Mouse (Mus musculus) regulatory T cell (primary cell): ENCODE data around the gene Nlrc3.
"Not testable (repeated sequence)": the region's sequence is repeated elsewhere in the genome, so short reads cannot be mapped to it uniquely, and the experiment has no call there.

Experiments
- in situ Hi-C: fragments of 300-600 bp; cut with MboI, MseI; formaldehyde crosslinking; loops from one replicate; pipeline ENCODE4 v1.15.1; 2025; ENCODE audit warnings: high pct_unique_total_duplicates

Gene Nlrc3

GRCm38 (mm10) chr16:3976251-3976671 is at the start of gene Nlrc3:
Gene Nlrc3, minus strand, starts transcription at chr16:3976632.
- in situ Hi-C loops: loop anchor here (5.0 kb wide), 1 partner anchor 79 kb away; no protein-coding TSS in a partner anchor

- in situ Hi-C loops: no loop called here
These were observed 46.3 kb upstream of the Nlrc3 start for GRCm38 (mm10) chr16:4022719-4023118.

GRCm38 (mm10) chr16:4021241-4021640 is 44.8 kb upstream of the Nlrc3 start:
- in situ Hi-C loops: no loop called here

- in situ Hi-C loops: not testable (repeated sequence)
These were observed 41.0 kb upstream of the Nlrc3 start for GRCm38 (mm10) chr16:4017466-4017865.

GRCm38 (mm10) chr16:4016786-4017185 is 40.4 kb upstream of the Nlrc3 start:
- in situ Hi-C loops: not testable (repeated sequence)

GRCm38 (mm10) chr16:4014040-4014668 is 37.7 kb upstream of the Nlrc3 start:
- in situ Hi-C loops: no loop called here

- in situ Hi-C loops: no loop called here
These were observed 36.6 kb upstream of the Nlrc3 start for GRCm38 (mm10) chr16:4012882-4013570.

- in situ Hi-C loops: loop anchor here (5.0 to 10.0 kb wide), 2 partner anchors 96 to 1041 kb away; partner anchors contain the start of genes 1700037C18Rik, Cluap1 and Glyr1
These were observed 27.3 kb upstream of the Nlrc3 start, which contains the start of gene Slx4 for GRCm38 (mm10) chr16:4003489-4004398. Gene Slx4, minus strand, starts transcription at chr16:4003770.

- in situ Hi-C loops: no loop called here
These were observed 12.0 kb upstream of the Nlrc3 start for GRCm38 (mm10) chr16:3988410-3988809.

- in situ Hi-C loops: no loop called here
These were observed 6.8 kb upstream of the Nlrc3 start for GRCm38 (mm10) chr16:3983146-3983700.

- in situ Hi-C loops: no loop called here
These were observed 5.7 kb upstream of the Nlrc3 start for GRCm38 (mm10) chr16:3982173-3982572.

- in situ Hi-C loops: loop anchor here (5.0 kb wide), 1 partner anchor 79 kb away; no protein-coding TSS in a partner anchor
These were observed 280 bp upstream of the Nlrc3 start for GRCm38 (mm10) chr16:3976712-3977111.

GRCm38 (mm10) chr16:3975658-3976057 is 774 bp downstream of the Nlrc3 start:
- in situ Hi-C loops: loop anchor here (5.0 kb wide), 1 partner anchor 78 kb away; no protein-coding TSS in a partner anchor

- in situ Hi-C loops: not testable (repeated sequence)
These were observed 2.0 kb downstream of the Nlrc3 start for GRCm38 (mm10) chr16:3974456-3974855.

- in situ Hi-C loops: no loop called here
These were observed 10.9 kb downstream of the Nlrc3 start for GRCm38 (mm10) chr16:3965534-3965933.

- in situ Hi-C loops: no loop called here
These were observed 11.4 kb downstream of the Nlrc3 start for GRCm38 (mm10) chr16:3964990-3965389.

- in situ Hi-C loops: no loop called here
These were observed 17.2 kb downstream of the Nlrc3 start for GRCm38 (mm10) chr16:3959261-3959660.

- in situ Hi-C loops: no loop called here
These were observed 20.1 kb downstream of the Nlrc3 start for GRCm38 (mm10) chr16:3956369-3956768.

GRCm38 (mm10) chr16:3951141-3951540 is 25.3 kb downstream of the Nlrc3 start:
- in situ Hi-C loops: no loop called here

GRCm38 (mm10) chr16:3934701-3935100 is 41.7 kb downstream of the Nlrc3 start:
- in situ Hi-C loops: no loop called here

GRCm38 (mm10) chr16:3934091-3934490 is 42.3 kb downstream of the Nlrc3 start:
- in situ Hi-C loops: no loop called here
